Mouse (Mus musculus) Muller cell, postnatal 12 days (primary cell): ENCODE measurements around the gene Atf1.

ENCODE experiments used
- DNase-seq: peaks from one replicate; pipeline ENCODE4 v3.0.0-alpha.2; 2015; ENCODE audit errors: inconsistent ontology term

Atf1 gene

GRCm38 (mm10) chr15:100227663-100228534 is at the start of gene Atf1:
TSS of gene Atf1 (plus strand) at chr15:100227819.
- DNase-seq: peak; percentile 93

GRCm38 (mm10) chr15:100178487-100178886 is 49.1 kb upstream of the Atf1 start:
- DNase-seq: no peak

GRCm38 (mm10) chr15:100179685-100180084 is 47.9 kb upstream of the Atf1 start:
- DNase-seq: no peak

GRCm38 (mm10) chr15:100180221-100180620 is 47.4 kb upstream of the Atf1 start:
- DNase-seq: peak; percentile 22

GRCm38 (mm10) chr15:100181841-100182240 is 45.8 kb upstream of the Atf1 start:
- no peak for DNase-seq

GRCm38 (mm10) chr15:100182526-100183280 is 44.9 kb upstream of the Atf1 start:
- no peak for DNase-seq

- no peak for DNase-seq
These were observed 44.1 kb upstream of the Atf1 start for GRCm38 (mm10) chr15:100183510-100183909.

- no peak for DNase-seq
These were observed 42.7 kb upstream of the Atf1 start for GRCm38 (mm10) chr15:100184821-100185496.

- no peak for DNase-seq
These were observed 41.4 kb upstream of the Atf1 start for GRCm38 (mm10) chr15:100186234-100186633.

GRCm38 (mm10) chr15:100186882-100187672 is 40.5 kb upstream of the Atf1 start:
- DNase-seq: no peak

- no peak for DNase-seq
These were observed 39.1 kb upstream of the Atf1 start for GRCm38 (mm10) chr15:100188542-100188941.

GRCm38 (mm10) chr15:100188962-100189404 is 38.6 kb upstream of the Atf1 start:
- no peak for DNase-seq

- DNase-seq: no peak
These were observed 37.5 kb upstream of the Atf1 start for GRCm38 (mm10) chr15:100190083-100190482.

GRCm38 (mm10) chr15:100198983-100199745 is 28.5 kb upstream of the Atf1 start:
- no peak for DNase-seq

- peak; percentile 76 for DNase-seq
These were observed 27.8 kb upstream of the Atf1 start for GRCm38 (mm10) chr15:100199790-100200189.

GRCm38 (mm10) chr15:100201806-100202205 is 25.8 kb upstream of the Atf1 start:
- DNase-seq: no peak

- DNase-seq: no peak
These were observed 25.1 kb upstream of the Atf1 start for GRCm38 (mm10) chr15:100202431-100203015.

- DNase-seq: peak; percentile 22
These were observed 23.0 kb upstream of the Atf1 start for GRCm38 (mm10) chr15:100204574-100204973.

GRCm38 (mm10) chr15:100210013-100210412 is 17.6 kb upstream of the Atf1 start:
- DNase-seq: no peak

GRCm38 (mm10) chr15:100213339-100213738 is 14.3 kb upstream of the Atf1 start:
- no peak for DNase-seq
